Mouse (Mus musculus) lung, adult 18-20 months (tissue): ENCODE measurements around the gene Pbx1.
A peak's percentile ranks its signal among the peaks of the same experiment; 100 is the strongest.

Source experiments
- DNase-seq, 2 experiments: peaks; one replicate each; pipeline ENCODE4 v3.0.0; 2022; ENCODE audit warnings: mixed read lengths in 2 of 2

Pbx1 gene

DNA sequence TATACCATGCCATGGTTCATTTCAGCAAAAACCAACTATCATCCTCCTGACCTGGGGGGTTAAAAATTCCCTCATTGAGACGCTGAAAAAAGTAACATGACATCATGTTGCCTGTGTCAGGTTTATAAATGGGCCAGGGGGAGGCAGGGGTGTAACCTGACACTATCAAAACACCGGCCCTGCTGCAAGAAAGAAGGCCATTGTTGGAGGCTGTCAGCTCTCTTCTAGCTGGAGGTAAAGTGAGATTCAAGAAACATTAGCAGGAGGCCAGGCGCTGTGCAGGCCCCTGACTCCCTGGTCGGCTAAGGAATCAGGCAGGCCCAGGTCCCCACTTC lies 49.3 kb downstream of the Pbx1 start:
- peak in 1 of 2 experiments; percentile 46 for DNase-seq

DNA sequence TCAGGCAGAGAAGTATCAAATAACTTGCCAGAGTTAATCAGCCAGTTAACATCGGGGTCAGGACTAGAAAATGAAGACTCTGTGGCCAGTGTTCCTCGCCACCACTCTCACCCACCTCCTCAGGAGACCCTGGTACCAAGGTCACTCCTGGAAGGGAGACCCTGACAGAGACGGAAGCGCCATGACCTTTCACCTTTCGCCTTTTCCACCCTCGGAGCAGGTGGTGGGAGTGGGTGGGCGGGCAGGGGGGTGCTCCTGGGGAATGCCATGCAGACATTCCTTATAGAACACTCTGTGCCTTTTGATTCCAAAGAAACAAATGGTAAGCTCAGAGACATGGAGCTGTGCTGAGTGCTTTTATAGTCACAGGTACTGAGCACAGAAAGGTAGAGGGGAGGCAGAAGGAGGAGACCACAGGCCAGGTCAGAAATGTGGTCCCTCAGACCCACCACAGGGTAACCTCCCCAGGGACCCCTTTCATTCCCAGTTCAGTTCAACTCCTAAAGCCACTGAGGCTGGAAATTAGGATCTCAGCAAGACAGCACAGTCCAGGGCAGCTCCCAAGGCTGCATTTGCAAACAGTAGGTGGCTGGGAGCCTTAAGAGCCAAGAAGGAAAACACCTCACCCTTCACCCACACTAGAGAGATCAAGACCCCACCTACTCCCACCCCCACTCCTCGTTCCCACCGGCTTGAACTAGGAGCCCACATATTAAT lies 49.8 kb downstream of the Pbx1 start:
- DNase-seq, result no peak

- peak in 1 of 2 experiments; percentile 42 for DNase-seq
These were observed 50.6 kb downstream of the Pbx1 start for GRCm38 (mm10) chr1:168381451-168381850.

- peak; percentile 37 to 44 for DNase-seq
These were observed 51.8 kb downstream of the Pbx1 start for GRCm38 (mm10) chr1:168380241-168380770.

DNA sequence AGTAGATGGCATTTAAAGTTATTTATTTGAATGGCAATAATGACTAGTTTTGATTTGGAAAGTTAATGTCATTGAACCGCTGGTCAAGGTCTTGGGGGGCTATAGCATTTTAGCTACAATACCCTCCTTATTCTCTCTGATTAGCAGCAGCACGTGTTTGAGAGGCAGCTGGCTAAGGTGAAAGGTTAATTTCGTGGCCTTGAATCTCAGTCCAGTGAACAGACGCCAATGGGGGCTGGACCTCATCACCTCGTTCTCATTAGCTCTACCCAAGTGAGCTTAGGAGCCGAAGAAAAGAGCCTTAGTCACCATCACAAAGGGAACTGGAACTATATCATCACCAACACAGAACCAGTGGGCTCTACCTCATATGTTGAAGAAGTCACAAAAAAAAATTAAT lies 54.4 kb downstream of the Pbx1 start:
- DNase-seq, result no peak

DNA sequence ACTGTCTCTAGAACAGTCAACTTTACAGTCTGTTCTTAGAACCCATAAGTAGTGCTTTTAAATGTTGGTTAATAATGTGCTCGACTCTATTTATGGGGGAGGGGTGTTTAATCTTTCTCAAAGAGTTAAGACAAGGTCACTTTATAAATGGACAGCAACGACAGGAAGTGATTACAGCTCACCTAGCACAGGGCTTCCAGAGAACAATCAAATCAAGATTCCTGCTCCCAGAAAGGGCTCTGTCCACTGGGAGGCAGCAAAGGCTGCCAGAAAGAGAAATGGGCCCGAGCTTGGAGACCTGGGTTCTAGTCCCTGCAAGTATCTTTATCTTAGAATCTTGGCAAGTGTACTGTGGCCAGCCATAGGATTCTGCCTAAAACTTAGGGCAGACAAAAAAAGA lies 55.7 kb downstream of the Pbx1 start:
- no peak for DNase-seq

GRCm38 (mm10) chr1:168374953-168375600 lies 57.0 kb downstream of the Pbx1 start:
- DNase-seq, result no peak

DNA sequence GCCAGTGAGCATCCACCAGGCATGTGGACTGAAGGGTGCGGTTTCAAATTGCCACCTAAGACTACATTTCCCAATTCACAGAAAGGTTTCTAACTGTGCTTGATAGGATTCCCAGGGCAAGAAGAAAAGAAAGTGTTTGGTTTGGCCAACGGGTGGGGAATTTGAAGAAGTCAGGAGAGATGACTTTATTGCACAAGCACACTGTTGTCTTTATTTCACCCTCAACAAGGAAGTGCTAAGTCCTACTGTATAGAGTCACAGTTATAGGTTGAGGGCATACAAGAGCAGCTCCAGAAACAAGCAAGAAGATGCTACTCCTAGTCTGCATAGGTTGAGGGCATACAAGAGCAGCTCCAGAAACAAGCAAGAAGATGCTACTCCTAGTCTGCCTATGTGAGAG lies 60.0 kb downstream of the Pbx1 start:
- no peak for DNase-seq

- DNase-seq, result no peak
These were observed 61.1 kb downstream of the Pbx1 start for GRCm38 (mm10) chr1:168370966-168371365.

- DNase-seq, result no peak
These were observed 65.8 kb downstream of the Pbx1 start for GRCm38 (mm10) chr1:168366261-168366660.

DNA sequence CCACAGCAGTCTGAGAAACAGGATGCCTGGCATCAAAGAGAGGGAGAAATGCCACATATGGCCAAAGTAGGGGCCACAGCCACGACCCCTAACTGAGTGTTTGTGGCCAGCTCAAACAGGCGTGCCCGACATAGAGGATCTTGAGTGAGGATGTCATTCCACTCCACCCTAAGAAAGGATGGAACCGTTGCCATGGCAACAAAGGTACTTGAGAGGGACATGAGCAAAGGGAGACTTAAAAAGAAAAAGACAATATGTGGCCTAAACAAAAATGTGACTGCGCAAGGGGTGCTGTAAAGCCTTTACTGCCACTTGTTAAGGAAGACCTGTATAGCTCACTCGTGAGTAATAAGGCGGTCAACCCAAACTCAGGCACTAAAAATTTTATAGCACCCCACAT lies 67.7 kb downstream of the Pbx1 start:
- no peak for DNase-seq

DNA sequence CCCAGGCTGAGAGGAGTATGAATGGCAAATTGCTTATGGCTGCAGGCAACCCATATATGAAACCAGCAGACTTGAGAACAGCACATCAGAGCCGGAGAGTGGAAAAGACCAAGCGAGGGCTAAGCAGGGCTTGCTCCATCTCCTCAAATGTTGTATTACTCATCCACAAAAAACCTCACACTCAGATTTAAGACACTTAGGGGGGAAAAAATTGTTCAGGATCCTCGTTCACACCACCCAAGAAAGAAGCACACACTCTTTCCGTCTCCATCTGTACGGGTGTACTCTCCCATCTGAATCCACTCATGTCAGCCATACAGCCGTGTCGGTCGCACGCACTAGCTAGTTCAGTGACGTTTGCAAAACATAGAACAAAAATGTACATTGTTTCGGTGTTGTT lies 69.0 kb downstream of the Pbx1 start:
- no peak for DNase-seq

DNA sequence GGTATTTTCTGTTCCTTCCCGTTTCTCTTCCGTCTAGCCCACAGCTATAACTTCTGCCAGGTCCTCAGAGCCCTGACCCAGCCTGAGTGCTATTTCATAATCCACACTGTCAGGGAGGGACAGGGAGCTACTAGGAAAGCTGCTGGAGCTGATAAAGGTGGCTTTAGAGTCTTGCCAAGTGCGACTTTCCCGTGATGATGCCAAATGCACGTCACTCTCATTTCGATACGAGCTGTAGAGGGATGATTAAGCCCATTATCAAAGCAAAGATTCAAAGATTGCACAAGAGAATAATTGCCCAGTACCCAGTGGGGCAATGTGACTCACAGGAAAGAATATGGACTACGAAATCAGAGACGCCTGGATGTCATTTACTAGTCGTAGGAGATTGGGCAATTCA lies 69.6 kb downstream of the Pbx1 start:
- peak; percentile 74 to 80 for DNase-seq

- DNase-seq, result no peak
These were observed 74.1 kb downstream of the Pbx1 start for GRCm38 (mm10) chr1:168357680-168358611.

DNA sequence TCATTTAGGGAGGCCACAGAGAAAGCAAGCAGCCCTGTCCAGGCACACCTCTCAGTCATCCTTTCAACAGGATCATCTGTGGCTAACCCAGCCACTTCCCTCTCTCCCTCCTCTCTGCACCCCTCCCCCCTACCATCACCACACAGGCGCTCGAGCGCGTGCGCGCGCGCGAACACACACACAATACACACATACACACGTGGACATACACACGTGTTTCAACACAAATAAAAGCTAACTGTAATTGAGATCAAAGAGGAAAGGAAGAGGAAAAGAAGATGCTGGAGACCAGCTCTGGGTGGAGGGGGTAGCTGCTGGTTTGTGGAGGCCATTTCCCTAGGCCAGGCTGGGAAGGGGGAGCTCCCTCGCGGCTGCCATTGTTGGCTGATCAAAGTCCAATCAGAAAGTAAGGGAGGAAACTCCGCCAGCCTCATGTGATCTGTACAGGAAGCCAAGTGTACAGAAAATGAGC lies 75.1 kb downstream of the Pbx1 start:
- no peak for DNase-seq

- no peak for DNase-seq
These were observed 76.0 kb downstream of the Pbx1 start for GRCm38 (mm10) chr1:168355985-168356556.

- no peak for DNase-seq
These were observed 77.1 kb downstream of the Pbx1 start for GRCm38 (mm10) chr1:168354934-168355333.

- DNase-seq, result no peak
These were observed 83.9 kb downstream of the Pbx1 start for GRCm38 (mm10) chr1:168348036-168348784.

GRCm38 (mm10) chr1:168344918-168345317 lies 87.2 kb downstream of the Pbx1 start:
- no peak for DNase-seq

- DNase-seq, result no peak
These were observed 87.8 kb downstream of the Pbx1 start for GRCm38 (mm10) chr1:168344262-168344661.

DNA sequence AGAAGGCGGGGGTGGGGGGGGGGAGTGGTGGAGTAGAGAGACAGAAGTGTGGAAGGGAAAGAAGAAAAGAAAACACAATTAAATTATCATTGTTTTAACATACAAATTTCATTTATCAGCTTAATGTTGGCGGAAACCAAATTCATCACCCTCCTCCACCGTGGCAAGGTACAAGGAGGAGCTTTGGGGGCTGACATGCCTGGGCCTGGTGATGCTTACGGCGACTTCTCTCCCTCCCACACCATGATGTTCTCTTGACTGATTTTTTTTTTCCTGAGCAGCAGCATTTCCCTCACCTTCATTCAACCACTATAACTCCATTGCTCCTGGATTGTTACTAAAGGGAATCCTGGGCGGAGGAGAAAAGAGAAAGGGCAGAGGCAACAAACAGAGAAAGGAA lies 89.8 kb downstream of the Pbx1 start:
- DNase-seq, result no peak

GRCm38 (mm10) chr1:168341863-168342262 lies 90.2 kb downstream of the Pbx1 start:
- no peak for DNase-seq
